Mouse (Mus musculus) central nervous system, embryonic 11.5 days (tissue): ENCODE measurements around the gene Paf1. TPM values are rescaled to one million over a fixed set of nuclear protein-coding genes. Genes with fewer than 3 reads are reported as not detected.

Experiments
- polyA plus RNA-seq: library from polyadenylated mRNA; depleted of rRNA; stranded (reverse); fragments of >200 nt; gene quantifications from 2 replicates; pipeline ENCODE4 v1.2.3, GENCODE M21; 2012; rRNA removed

Paf1 gene
- polyA plus RNA-seq, result 124 and 409 TPM in 2 replicates

GRCm38 (mm10) chr7:28392429-28393271, at the start of gene Paf1, which contains the start of gene Med29:
TSS of gene Paf1 (plus strand) at chr7:28392951.
TSS of gene Med29 (minus strand) at chr7:28392708.

GRCm38 (mm10) chr7:28350155-28350883, 42.4 kb upstream of the Paf1 start, which contains the start of gene Rps16:
TSS of gene Rps16 (plus strand) at chr7:28350652.

GRCm38 (mm10) chr7:28372251-28373108, 20.3 kb upstream of the Paf1 start, which contains the start of gene Plekhg2:
TSS of gene Plekhg2 (minus strand) at chr7:28372599.

GRCm38 (mm10) chr7:28380237-28381016, 12.3 kb upstream of the Paf1 start, which contains the start of gene Zfp36:
TSS of gene Zfp36 (minus strand) at chr7:28380253.

GRCm38 (mm10) chr7:28436932-28437570, 44.3 kb downstream of the Paf1 start, which contains the start of gene Gmfg:
TSS of gene Gmfg (plus strand) at chr7:28437447.

Other genes starting within 250 kb of the Paf1 start
- gene Fbl, start 223.2 kb upstream of the Paf1 start, polyA plus RNA-seq, result 311 and 605 TPM in 2 replicates
- 27.0 and 31.1 TPM in 2 replicates for gene Dyrk1b, start 213.5 kb upstream of the Paf1 start, polyA plus RNA-seq
- gene Eid2, start 125.1 kb upstream of the Paf1 start, polyA plus RNA-seq, result 37.7 and 38.6 TPM in 2 replicates
- gene Eid2b, start 115.2 kb upstream of the Paf1 start, polyA plus RNA-seq, result 13.9 and 15.5 TPM in 2 replicates
- 0.65 and 3.9 TPM in 2 replicates for gene Selenov, start 101.8 kb upstream of the Paf1 start, polyA plus RNA-seq
- 41.2 and 93.1 TPM in 2 replicates for gene Dll3, start 90.7 kb upstream of the Paf1 start, polyA plus RNA-seq
- 99.1 and 125 TPM in 2 replicates for gene Timm50, start 80.9 kb upstream of the Paf1 start, polyA plus RNA-seq
- 102 and 105 TPM in 2 replicates for gene Supt5, start 54.2 kb upstream of the Paf1 start, polyA plus RNA-seq
- gene Rps16, start 42.3 kb upstream of the Paf1 start, polyA plus RNA-seq, result 2,195 and 2,197 TPM in 2 replicates
- gene Plekhg2, start 20.4 kb upstream of the Paf1 start, polyA plus RNA-seq, result 44.0 and 64.1 TPM in 2 replicates
- 3.4 and 4.2 TPM in 2 replicates for gene Zfp36, start 12.7 kb upstream of the Paf1 start, polyA plus RNA-seq
- gene Med29, start 243 bp upstream of the Paf1 start, polyA plus RNA-seq, result 32.8 and 45.9 TPM in 2 replicates
- gene Gmfg, start 44.5 kb downstream of the Paf1 start, polyA plus RNA-seq, result 10.2 and 17.1 TPM in 2 replicates
- 17.1 and 23.3 TPM in 2 replicates for gene Lrfn1, start 59.0 kb downstream of the Paf1 start, polyA plus RNA-seq
- gene Ifnl2, start 117.5 kb downstream of the Paf1 start, polyA plus RNA-seq, result not detected in 2 replicates
- not detected in 2 replicates for gene Ifnl3, start 129.9 kb downstream of the Paf1 start, polyA plus RNA-seq
- gene Sycn, start 147.9 kb downstream of the Paf1 start, polyA plus RNA-seq, result not detected in 2 replicates
- gene Nccrp1, start 154.3 kb downstream of the Paf1 start, polyA plus RNA-seq, result 0.07 TPM in 1 of 2 replicates, not detected in the other
- gene Samd4b, start 205.2 kb downstream of the Paf1 start, polyA plus RNA-seq, result 47.4 and 72.3 TPM in 2 replicates
- 30.7 and 42.8 TPM in 2 replicates for gene Pak4, start 205.2 kb downstream of the Paf1 start, polyA plus RNA-seq
- 0.05 TPM in 1 of 2 replicates, not detected in the other for gene Acp7, start 238.4 kb downstream of the Paf1 start, polyA plus RNA-seq